Mouse (Mus musculus): ENCODE data around the gene Gm21760. TPM values are rescaled to one million over a fixed set of nuclear protein-coding genes. Genes with fewer than 3 reads are reported as not detected.
"Not testable (repeated sequence)": the region's sequence is repeated elsewhere in the genome, so short reads cannot be mapped to it uniquely, and the experiment has no call there.

Gm21760 gene
- not detected for polyA plus RNA-seq (2017; shearing (Covaris generic))

DNA sequence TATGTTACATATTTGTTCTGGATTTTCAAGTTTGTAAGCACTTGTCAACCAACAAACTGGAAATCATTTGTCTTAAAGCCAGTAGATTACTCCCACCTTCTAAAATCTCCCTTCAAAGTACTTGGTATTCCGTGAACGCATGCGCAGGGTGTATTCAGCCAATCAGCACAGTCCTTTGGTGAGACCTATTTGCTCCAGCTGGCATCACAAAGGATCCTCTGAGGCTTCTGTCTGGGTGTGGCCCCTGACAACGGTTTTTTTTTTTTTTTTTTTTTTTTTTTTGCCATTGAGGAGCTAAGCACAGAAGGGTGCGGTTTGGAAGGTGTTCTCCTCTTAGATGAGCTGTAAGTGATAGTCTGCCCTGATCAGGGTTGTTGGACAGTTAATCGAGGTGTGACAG is at the start of gene Gm21760:
Gene Gm21760, plus strand, starts transcription at position 301 of the 400 bp plus-strand sequence.
- not testable (repeated sequence) for ATAC-seq

Measured in inflammation-experienced regulatory T-cells, adult 6 months (primary cell).